Mouse (Mus musculus): Measurements from ENCODE around the gene Rsc1a1. TPM values are rescaled to one million over a fixed set of nuclear protein-coding genes. Genes with fewer than 3 reads are reported as not detected.
A peak's percentile ranks its signal among the peaks of the same experiment; 100 is the strongest.

Gene Rsc1a1
- total RNA-seq, 2 experiments from 2014 or later = 4.1 to 5.2 TPM

- DNase-seq (ENCODE audit: low spot score) = peak; percentile 61
Observed at GRCm38 (mm10) chr4:141704625-141705024, 19.2 kb upstream of the Rsc1a1 start.

- no peak for DNase-seq (ENCODE audit: low spot score)
Observed at GRCm38 (mm10) chr4:141694719-141695118, 9.3 kb upstream of the Rsc1a1 start.

- DNase-seq (ENCODE audit: low spot score) = no peak
Observed at GRCm38 (mm10) chr4:141688505-141688904, 3.1 kb upstream of the Rsc1a1 start.

GRCm38 (mm10) chr4:141686525-141686924 is 1.1 kb upstream of the Rsc1a1 start:
- peak; percentile 19 for DNase-seq (ENCODE audit: low spot score)

DNA sequence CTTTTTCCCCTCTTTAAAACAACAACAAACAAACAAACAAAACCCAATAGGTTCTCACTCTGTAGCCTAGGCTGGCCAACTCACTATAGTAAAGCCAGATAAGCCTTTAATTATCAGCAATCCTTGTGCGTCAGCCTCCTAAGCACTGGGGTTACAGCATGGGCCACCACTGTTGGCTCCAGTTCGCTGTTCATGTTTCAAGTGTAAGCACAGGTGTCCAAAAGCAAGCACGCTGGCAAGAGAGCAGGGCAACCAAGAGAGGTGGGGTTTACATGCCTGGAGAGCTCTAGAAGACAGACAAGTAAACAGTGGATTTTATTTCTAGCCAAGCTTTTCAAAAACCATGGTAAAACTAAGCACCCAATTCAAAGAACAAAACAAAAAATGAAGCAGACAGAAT is 694 bp upstream of the Rsc1a1 start:
- DNase-seq (ENCODE audit: low spot score) = peak; percentile 61

GRCm38 (mm10) chr4:141682706-141683230 is 2.6 kb downstream of the Rsc1a1 start:
- no peak for DNase-seq (ENCODE audit: low spot score)

- DNase-seq (ENCODE audit: low spot score) = peak; percentile 45
Observed at GRCm38 (mm10) chr4:141681767-141682166, 3.6 kb downstream of the Rsc1a1 start.

DNA sequence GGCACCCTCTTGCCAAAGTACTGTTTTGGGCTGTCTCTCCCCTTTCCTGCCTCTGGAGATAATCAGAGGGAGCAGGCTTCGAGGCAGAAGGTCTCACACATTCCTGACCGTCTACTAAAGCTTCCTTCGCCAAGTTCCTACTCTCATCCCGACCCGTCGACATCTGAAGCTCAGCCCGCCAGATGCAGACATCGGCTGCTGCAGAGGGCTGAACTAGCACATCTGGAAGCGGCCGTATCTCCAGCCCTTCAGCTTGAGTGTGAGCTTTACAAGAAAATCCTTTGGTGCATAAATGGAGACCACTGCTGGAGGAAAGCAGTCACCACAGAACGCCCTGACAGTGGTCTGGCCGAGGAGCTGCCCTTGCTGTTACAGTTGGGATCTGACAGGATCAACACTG is 4.5 kb downstream of the Rsc1a1 start:
- no peak for DNase-seq (ENCODE audit: low spot score)

DNA sequence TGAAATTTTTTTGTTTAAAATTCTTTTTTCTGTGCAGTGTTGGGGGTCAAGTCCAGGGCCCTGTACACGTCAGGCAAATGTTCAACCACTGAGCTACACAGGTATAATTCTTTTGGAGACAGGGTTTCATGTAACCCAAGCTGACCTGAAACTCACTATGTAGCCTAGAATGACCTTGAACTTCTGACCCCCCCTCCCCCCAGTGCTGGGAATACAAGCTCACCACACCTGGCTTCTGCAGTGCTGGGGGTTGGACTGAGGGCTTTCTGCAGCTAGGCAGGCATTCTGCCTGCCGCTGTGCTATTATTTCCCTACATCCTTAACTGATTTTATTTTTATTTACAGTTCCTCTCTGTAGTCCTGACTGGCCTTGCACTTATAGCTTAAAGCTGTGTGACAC is 6.4 kb downstream of the Rsc1a1 start:
- DNase-seq (ENCODE audit: low spot score) = no peak

DNA sequence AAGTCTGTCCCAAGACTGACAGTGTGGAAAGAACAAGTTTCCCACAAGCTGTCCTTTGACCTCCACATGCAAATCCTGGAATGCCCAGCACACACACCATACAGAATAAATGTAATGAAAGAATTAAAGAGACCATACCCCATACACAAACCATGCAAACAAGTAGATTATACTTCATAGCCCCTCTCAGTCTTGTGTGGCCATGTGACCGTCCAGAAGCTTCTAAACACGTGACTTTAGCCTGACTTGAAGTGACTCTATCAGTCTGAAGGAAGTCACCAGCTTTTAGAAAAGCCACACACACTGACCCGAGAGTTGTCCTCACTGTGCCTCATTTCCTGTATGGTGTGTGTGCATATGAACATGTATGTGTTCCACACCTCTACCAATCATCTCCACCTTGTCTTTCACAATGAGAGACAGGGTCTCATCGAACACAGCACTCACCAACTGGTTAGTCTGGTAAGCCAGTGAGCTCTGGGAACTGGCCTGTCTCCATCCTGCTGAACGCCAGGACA is 8.9 kb downstream of the Rsc1a1 start:
- DNase-seq (ENCODE audit: low spot score) = no peak

GRCm38 (mm10) chr4:141672325-141672724 is 13.1 kb downstream of the Rsc1a1 start:
- DNase-seq (ENCODE audit: low spot score) = no peak

DNA sequence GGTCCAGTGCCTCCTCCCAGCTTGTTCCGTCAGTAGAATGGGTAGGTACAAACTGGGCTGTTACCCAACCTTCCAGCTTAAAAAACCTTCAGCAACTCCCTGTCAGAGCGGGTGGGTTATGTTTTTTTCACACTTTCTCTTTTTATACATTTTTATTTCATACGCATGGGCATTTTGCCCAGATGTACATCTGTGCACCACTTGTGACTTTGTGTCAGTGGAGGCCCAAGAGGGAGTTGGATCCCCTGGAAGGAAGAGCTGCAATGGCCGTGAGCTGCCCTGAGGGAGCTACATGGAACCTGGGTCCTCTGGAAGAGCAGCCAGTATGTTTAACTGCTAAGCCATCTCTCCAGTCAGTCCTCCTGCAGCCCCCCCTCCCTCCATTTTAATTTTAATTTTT is 14.0 kb downstream of the Rsc1a1 start:
- DNase-seq (ENCODE audit: low spot score) = no peak

DNA sequence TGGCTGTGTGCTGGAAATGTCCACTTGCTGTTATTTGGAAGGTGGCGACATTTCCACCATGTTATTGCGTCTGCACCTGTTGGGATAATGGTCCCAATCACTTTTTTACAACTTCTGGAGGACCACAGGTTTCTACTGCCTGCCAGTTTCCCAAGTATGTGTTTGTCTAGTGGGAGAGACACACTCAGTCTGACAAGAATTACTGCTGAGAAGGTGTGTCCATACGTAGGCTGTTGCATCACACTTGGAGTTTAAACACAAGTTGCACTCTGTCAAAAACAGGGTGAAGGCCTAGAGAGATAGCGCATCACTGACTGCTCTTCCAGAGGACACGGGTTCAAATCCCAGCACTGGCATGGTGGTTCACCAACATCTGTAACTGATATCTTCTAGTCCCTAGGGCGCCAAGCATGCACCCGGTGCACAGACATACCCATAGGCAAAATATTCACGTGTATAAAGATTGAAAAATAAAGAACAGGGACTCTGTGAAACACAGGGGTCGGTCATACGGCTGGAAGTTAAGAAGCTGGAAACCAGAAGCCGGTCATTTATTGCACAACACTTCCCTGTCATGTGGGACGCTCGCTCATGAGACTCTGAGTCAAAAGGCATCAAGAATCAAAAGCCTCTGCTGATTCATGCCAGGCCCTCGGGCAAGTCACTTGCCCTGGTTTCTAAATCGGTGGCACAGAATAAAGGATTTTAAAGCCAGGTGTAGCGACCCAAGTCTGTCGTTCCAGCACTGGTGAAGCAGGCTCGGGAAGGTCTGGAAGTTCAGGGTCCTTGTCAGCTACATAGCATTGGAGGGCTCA is 15.3 kb downstream of the Rsc1a1 start:
- DNase-seq (ENCODE audit: low spot score) = peak; percentile 66

GRCm38 (mm10) chr4:141664799-141665198 is 20.6 kb downstream of the Rsc1a1 start, which contains the start of gene Plekhm2:
TSS of gene Plekhm2 (minus strand) at chr4:141664899.
- no peak for DNase-seq (ENCODE audit: low spot score)

GRCm38 (mm10) chr4:141664011-141664745 is 21.2 kb downstream of the Rsc1a1 start:
- DNase-seq (ENCODE audit: low spot score) = peak; percentile 69

GRCm38 (mm10) chr4:141663122-141663931 is 22.1 kb downstream of the Rsc1a1 start:
- peak; percentile 48 for DNase-seq (ENCODE audit: low spot score)

DNA sequence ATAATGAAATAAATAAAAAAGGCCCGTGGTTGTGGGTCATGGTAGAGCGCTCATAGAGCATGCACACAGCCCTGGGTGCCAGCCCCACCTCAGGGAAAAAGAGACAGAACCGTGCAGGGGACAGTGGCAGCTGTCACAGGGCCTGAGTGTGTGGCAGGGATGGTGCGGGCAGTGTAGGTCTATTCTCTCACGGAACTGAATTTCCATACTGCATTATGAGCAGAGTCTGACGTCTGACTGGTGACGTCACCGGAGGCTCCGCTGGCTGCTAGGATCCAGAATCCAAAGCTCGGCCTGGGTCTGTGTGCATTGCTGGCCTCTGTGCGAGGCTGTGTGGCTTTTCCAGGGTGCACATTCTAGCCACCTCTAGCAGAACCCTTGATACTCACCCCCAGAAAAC is 24.5 kb downstream of the Rsc1a1 start:
- DNase-seq (ENCODE audit: low spot score) = no peak

GRCm38 (mm10) chr4:141659739-141660138 is 25.7 kb downstream of the Rsc1a1 start:
- DNase-seq (ENCODE audit: low spot score) = no peak

GRCm38 (mm10) chr4:141658846-141659484 is 26.4 kb downstream of the Rsc1a1 start:
- no peak for DNase-seq (ENCODE audit: low spot score)

DNA sequence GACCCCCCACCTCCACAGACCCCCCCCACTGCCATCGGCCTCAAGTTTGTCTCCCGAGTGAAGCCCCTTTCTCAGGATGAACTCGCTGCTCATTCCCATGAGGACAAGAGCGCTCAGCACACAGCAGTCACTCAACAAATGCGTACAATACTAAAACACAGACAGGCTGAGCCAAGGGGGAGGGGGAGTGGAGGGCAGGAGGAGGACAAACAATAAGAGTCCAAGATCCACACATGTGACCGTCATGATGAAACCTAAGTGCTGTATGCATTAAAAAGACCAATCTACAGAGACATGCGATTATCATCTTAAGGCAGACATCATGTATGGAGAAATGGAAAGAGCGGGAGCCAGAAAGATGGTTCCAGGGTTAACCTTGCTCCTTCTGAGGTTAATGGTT is 28.5 kb downstream of the Rsc1a1 start:
- DNase-seq (ENCODE audit: low spot score) = no peak
